Mouse (Mus musculus) spleen, embryonic (tissue): ENCODE measurements around the gene Sla2.
"Not testable (repeated sequence)": the region's sequence is repeated elsewhere in the genome, so short reads cannot be mapped to it uniquely, and the experiment has no call there.

Experiments
- CTCF ChIA-PET: fragments of 350-600 bp; sonication (Branson Sonifier 250); formaldehyde crosslinking; loops from one replicate; lab custom pipeline; 2022; lab: Charles Lee

Gene Sla2

DNA sequence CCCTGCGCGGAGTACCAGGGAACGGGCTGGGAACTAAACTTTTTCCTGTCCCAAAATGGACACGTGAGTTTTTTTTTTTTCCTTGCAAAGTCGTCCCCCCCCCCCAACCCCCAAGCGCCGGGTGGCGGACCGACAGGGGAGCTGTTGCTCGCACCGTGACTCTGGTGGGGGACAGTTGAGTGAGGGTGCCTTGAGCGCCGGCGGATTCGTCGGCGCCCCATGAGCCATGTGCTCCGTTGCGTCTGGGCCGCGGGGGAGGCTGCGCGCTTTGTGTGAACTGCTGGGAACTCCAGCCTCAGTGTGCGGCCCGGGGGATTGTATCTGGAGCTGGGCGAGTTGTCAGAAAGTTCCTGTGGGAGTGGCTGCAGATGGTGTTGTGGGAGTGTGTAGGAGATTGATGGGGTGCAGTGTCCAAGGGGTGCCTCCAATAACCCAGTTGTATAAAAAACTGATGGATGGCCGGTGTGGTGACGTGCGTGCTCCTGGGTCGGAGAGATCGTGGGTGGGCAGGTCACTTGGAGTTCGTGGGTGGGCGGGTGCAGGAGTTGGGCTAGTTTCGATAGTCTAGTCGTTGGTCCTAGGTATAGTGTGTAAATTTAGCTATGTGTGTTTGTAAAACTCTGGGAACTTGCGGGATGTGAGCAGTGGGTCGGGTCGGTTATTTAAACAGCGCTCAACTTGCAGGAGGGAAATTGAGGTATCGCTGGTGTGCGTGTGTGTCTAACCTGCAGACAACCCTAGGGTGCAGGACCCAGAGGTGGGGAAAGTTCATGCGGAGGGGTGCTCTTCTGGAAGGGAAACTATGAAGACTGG lies 45.8 kb downstream of the Sla2 start:
- CTCF ChIA-PET, result interaction anchor here (0.6 to 0.9 kb wide), 3 partner anchors 13 to 89 kb away, joined by 3 to 9 read pairs (median 4); partner anchors contain the start of gene 4930518I15Rik

DNA sequence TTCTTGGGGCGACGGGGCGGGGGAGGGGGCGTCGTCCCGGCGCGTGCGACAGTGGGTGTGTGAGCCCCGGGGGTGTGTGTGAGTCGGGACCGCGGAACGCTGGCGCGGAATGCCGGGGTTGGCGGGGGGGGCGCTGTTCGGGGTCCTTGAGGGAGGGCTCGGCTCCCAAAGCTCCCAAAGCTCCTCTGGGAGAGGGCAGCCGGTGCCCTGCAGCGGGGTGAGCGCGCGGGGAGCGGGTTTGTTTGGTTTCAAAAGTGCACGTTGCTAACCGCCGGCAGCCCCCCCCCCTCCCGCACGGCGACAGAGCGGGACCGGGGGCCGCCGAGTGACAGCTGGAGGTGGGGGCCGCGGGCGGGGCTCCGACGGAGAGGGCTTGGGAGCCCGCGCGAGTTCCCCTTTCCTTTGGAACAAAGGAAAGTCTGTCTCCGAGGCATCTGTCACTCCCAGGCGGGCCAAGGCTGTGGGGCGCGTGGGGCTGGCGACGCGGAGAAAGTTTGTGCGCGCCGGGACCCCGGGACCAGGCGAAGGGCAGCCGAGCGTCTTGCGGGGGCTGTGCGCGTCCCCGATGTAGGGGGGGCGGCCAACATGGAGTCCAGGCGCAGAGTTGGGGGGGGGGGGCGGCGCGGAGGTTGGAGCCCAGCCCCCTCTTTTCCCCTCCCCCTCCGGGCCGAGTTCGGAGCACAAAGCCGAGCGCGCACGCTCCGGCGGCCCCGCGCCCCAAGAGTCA lies 46.5 kb downstream of the Sla2 start:
- CTCF ChIA-PET, result interaction anchor here (0.6 to 0.7 kb wide), 2 partner anchors 47 to 277 kb away, joined by 4 to 8 read pairs; no protein-coding TSS in a partner anchor

DNA sequence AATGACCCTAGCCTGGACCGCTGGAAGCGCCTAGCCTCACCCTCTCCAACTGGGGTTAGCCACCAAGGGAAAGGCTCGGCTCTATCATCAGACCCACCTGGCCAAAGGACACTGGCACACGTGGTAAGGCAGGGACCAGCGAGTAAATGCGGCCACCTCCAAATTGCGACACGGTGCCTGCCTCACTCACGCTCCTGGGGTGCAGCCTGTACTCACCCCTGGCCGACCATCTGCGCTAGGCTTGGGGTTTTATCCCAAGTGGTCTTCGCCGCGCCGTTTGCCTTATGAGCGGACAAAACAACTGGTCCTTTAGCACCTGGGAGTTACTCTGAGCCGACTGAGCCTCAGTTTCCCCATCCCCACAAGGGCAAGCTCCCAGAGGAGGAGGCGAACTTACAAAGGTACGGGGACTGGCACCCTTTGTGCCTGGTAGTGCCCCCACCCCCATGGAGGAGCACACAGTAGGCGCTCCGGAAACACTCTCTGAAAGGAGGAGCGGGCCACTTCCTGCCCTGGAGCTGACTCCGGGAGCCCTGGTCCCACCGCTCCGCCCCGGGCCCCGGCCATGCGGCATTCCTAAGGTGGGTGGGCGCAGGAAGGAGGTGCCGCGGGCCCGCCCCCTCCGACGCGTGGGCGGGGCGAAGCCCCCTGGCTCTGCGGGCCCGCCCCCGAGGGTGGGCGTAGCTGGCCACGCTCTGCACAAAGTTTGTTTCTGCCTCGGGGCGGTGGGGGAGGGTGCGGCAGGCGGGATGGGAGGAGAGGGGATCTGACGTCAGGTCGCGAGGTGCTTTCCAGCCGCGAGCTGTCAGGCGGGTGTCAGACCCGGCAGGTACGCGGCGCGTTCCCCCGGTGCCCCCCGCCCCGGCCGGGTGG lies 47.4 kb downstream of the Sla2 start, which contains the start of gene Tgif2:
Gene Tgif2, plus strand, starts transcription at position 689 of the 873 bp plus-strand sequence.
- CTCF ChIA-PET, result interaction anchor here (0.6 to 0.7 kb wide), 3 partner anchors 18 to 732 kb away, joined by 3 to 10 read pairs (median 4); partner anchors contain the start of gene 4930518I15Rik

DNA sequence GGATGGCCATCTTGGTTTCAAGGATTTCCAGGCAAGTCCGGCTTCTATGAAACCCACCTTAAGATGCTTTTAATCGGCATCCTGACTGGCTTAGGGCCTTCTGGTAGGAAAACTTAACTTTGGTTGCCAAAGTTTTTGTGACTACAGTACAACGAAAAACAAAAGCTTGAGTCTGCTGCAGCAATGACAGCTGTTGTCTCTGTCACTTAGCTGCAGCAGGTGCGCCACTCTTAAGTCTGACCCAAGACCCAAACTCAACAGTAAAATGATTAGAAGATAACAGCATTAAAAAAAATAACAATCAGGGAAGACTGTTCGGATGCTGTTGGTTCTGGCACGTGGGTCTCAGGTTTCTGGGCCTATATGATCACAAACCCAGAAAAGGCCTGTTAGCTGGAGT lies 48.2 kb downstream of the Sla2 start:
- CTCF ChIA-PET, result interaction anchor here (0.6 kb wide), 2 partner anchors 19 to 731 kb away, joined by 3 to 10 read pairs; partner anchors contain the start of gene 4930518I15Rik

DNA sequence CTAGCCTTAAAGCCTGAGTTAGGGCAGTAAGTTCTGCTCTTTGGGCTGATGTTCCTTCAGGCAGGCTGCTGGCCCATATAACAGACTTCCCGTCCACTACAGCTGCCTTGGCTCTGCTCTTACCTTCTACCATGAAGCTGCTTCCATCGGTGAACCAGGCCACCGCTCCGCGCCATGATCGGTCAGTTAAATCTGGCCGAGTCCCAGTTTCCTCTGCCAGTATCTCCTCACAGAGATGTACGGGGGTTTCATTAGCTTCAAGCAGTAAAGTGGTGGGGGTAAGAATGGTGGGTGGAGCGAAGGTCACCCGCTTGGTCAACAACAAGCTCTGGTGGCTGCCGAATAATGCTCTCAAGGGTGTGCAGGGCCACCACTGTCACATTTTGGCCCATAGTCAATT lies 52.7 kb downstream of the Sla2 start:
- CTCF ChIA-PET, result no interaction called here

DNA sequence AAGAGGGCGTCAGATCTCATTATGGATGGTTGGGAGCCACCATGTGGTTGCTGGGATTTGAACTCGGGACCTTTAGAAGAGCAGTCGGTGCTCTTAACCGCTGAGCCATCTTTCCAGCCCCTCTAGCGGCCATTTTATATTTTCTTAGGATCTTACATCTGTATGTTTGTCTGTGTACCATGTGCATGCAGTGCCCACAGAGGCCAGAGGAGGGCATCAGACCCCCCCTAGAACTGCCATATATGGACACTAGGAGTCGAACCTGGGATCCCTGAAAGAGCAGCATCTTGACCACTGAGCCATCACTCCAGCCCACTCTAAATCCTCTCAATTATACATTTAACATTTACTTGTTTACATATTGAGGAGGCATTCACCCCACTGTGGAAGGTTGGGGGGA lies 61.9 kb downstream of the Sla2 start:
- CTCF ChIA-PET, result not testable (repeated sequence)
